Mouse (Mus musculus) liver, embryonic 11.5 days (tissue): ENCODE results near the gene Dock4. TPM values are rescaled to one million over a fixed set of nuclear protein-coding genes. Genes with fewer than 3 reads are reported as not detected.

Source experiments
- ATAC-seq: fragments of 200-750 bp; cut with Nextera tagmentation; replicated peaks from 2 replicates; pipeline ENCODE4 v1.8.0; 2017; ENCODE audit warnings: moderate number of reproducible peaks, mild to moderate bottlenecking, moderate TSS enrichment, moderate library complexity; ENCODE audit not compliant: low FRiP score
- DNase-seq: peaks from one replicate; pipeline ENCODE4 v3.0.0-alpha.2; 2017; ENCODE audit warnings: low spot score
- H3K27ac ChIP-seq: fragments of 300-500 bp; sonication (generic); 2 replicates; pipeline ENCODE4 v1.5.1; 2014; ENCODE audit warnings: mild to moderate bottlenecking, low read depth, low read length, control low read depth
- H3K27me3 ChIP-seq: fragments of 300-500 bp; sonication (generic); replicated peaks from 2 replicates; pipeline ENCODE4 v1.6.1; 2014; ENCODE audit warnings: low read length, mixed read lengths; ENCODE audit not compliant: control insufficient read depth, insufficient read depth
- H3K36me3 ChIP-seq: fragments of 300-500 bp; sonication (generic); 2 replicates; pipeline ENCODE4 v1.6.1; 2014; ENCODE audit warnings: mild to moderate bottlenecking, low read length, moderate library complexity, mixed read lengths; ENCODE audit not compliant: control insufficient read depth, insufficient read depth
- H3K4me1 ChIP-seq: fragments of 300-500 bp; sonication (generic); replicated peaks from 2 replicates; pipeline ENCODE4 v1.6.1; 2014; ENCODE audit warnings: low read length, mixed read lengths; ENCODE audit not compliant: control insufficient read depth, insufficient read depth
- H3K4me2 ChIP-seq: fragments of 300-500 bp; sonication (generic); 2 replicates; pipeline ENCODE4 v1.6.1; 2014; ENCODE audit warnings: mild to moderate bottlenecking, control low read depth, moderate library complexity
- H3K4me3 ChIP-seq: fragments of 300-500 bp; sonication (generic); 2 replicates; pipeline ENCODE4 v1.5.1; 2014; ENCODE audit warnings: low read depth, low read length, control low read depth
- H3K9ac ChIP-seq: fragments of 300-500 bp; sonication (generic); 2 replicates; pipeline ENCODE4 v1.6.1; 2014; ENCODE audit warnings: low read depth, low read length, control low read depth
- H3K9me3 ChIP-seq: fragments of 300-500 bp; sonication (generic); 2 replicates; pipeline ENCODE4 v1.6.1; 2016; ENCODE audit warnings: low read length, inconsistent platforms, mixed read lengths; ENCODE audit not compliant: control insufficient read depth
- WGBS: fragments of 180-500 bp; shearing (Covaris S2); extraction: QIAGEN DNeasy Blood & Tissue Kit; methylation state at CpG from one replicate; pipeline ENCODE4 v1.1.7; 2014; 5-methylcytosine and 5-hydroxymethylcytosine counted together
- polyA plus RNA-seq: library from polyadenylated mRNA; unstranded; fragments of >200 nt; fragmentation: Nextera tagmentation; extraction: Ambion mirVana; gene quantifications from 2 replicates; pipeline ENCODE4 v1.2.1, GENCODE M21; 2014

Gene Dock4
- polyA plus RNA-seq, 1 experiment from 2014 or later, result 4.4 TPM

DNA sequence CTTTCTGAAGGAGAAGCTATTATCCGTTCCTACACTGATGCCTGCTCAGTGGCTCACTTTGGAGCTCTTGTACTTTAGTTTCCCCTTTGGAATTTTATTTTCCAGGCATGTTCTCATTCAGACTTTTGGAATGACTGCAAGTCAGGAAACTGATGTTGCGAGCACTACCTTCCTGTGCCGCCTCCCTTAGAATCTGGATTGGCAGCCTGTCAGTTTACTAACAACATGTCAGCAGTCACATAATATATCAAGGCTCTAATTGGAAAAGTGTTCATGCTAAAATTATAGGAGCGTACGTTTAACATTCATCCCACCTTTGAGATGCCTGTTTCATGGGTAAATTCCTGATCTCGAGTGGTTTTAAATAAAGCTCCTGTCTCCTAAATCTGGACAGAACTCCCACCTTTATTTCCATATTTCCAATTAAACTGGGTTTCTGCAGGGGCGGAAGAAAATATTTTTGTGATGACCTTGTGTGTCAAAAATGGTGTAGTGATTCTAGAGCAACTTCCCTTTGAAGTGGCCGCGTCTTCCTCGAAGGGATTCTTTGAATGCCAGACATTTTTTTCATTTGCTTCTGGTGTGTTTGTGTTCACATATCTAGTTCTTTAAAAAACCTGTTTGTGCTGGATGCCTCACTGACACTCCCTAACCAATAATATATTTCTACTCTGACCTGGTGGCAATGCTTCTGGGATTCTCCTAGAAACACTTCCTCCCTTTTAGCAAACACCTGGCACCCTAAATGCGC is 26.1 kb downstream of the Dock4 start:
- DNase-seq (no peak), ATAC-seq (no peak)
- no peaks in the 10 kb centered on the region for H3K27me3 ChIP-seq
- no peak overlapping the region for H3K4me3 ChIP-seq
- peak overlapping the region; percentile 7; the same call in 1 of the 2 replicates for H3K4me2 ChIP-seq
- H3K4me1 ChIP-seq, result no peaks in the 10 kb centered on the region; the same call in 1 of the 2 replicates
- no peaks in the 10 kb centered on the region for H3K9me3 ChIP-seq
- WGBS, result 51% methylated on average over 11 of the region's 11 CpGs
- H3K9ac ChIP-seq, result no peak overlapping the region
- H3K27ac ChIP-seq, result no peak overlapping the region
- H3K36me3 ChIP-seq, result no peaks in the 10 kb centered on the region

DNA sequence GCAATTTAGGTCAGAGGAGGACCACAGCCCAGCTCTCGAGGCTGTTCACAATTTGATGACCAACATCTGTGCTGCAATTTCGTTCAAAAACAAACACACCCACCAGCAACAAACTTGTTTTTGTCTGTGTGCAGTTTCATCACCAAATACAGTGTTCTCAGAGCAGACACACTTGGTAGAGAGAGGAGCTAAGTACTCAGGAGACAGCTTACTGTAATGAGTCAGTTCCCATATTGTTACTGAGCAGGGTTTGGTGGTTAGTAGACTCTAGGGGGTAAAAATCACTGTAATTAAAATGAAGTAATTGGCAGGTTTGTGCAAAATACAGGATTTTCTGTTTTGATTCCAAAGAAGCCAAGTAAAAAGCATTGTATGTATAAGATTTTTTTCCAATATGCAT is 28.0 kb downstream of the Dock4 start:
- no peak overlapping the region for H3K9ac ChIP-seq
- 39% methylated on average over 2 of the region's 2 CpGs for WGBS
- no peak overlapping the region for H3K4me3 ChIP-seq
- H3K9me3 ChIP-seq, result no peaks in the 10 kb centered on the region
- H3K27me3 ChIP-seq, result no peaks in the 10 kb centered on the region
- DNase-seq (no peak), ATAC-seq (no peak)
- no peak overlapping the region for H3K4me2 ChIP-seq
- no peak overlapping the region for H3K27ac ChIP-seq
- H3K36me3 ChIP-seq, result no peaks in the 10 kb centered on the region
- H3K4me1 ChIP-seq, result no peaks in the 10 kb centered on the region; the same call in 1 of the 2 replicates

DNA sequence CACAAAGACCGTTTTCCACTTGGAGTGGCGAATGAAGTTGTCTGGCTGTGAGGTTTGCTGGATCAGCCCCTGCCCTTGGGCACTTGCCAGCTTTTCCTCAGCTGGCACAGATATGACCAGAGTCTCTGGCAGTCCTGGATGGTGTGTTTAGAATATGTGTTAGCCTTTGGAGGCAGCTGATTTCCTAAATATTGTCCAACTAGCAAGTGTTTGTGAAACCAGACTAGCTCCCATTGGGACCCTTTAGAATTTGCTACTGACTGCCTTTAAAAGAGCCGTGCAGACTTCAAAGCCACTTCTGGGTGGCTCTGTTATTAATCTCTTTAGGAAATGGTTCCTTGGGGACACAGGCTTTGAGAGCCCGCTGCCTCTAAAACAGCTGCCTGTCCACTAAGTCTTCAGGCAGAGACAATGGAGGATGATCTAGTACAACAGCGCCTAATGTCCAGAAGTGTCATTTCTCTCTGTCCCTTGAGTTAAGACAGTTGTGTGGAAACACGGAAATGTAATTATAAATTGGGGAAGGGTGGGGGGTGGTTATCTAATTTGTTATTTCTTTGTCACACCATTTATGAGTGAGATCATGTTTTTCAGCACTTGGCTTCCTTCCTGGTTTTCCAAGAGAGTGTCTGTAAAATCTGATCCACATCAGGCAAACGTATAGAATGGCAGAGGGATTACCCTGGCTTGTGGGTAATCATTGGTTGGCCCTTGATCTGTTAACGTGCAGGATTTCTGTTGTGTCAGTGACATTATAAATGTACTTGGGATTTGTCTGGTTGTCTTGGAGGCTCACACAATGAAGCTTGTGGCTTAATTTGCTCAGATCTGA is 32.1 kb downstream of the Dock4 start:
- Histone ChIP-seq H3K4me3 (no peak overlapping the region), H3K4me2 (no peak overlapping the region), H3K4me1 (no peaks in the 10 kb centered on the region; the same call in 1 of the 2 replicates), H3K27me3 (no peaks in the 10 kb centered on the region), H3K36me3 (no peaks in the 10 kb centered on the region), H3K27ac (no peak overlapping the region), H3K9me3 (no peaks in the 10 kb centered on the region), H3K9ac (no peak overlapping the region)
- DNase-seq, result no peak
- 70% methylated on average over 8 of the region's 8 CpGs for WGBS
- ATAC-seq, result no peak

DNA sequence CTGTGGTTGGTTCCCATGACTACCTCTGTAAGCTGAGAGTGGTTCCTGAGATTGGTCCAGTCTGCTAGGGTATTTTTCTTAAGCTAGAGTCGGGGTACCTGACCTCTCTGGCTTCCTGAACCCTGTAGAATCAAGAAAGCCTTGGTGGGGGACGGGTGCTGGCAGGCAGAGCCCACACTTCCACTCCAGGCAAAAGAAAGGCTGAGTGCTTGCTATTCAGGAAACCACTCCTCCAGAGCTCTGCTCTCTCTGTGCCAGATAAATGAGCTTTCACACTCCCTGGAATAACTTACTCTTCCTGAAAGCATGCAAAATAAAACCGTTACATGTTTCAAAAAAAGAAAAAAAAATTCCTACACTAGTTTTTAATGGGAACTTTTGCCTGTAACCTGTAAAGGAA is 38.5 kb downstream of the Dock4 start:
- no peak overlapping the region for H3K4me2 ChIP-seq
- DNase-seq (no peak), ATAC-seq (no peak)
- H3K9ac ChIP-seq, result no peak overlapping the region
- H3K27ac ChIP-seq, result no peak overlapping the region
- no peaks in the 10 kb centered on the region for H3K27me3 ChIP-seq
- no peaks in the 10 kb centered on the region for H3K9me3 ChIP-seq
- H3K4me3 ChIP-seq, result no peak overlapping the region
- H3K36me3 ChIP-seq, result no peaks in the 10 kb centered on the region
- no peaks in the 10 kb centered on the region for H3K4me1 ChIP-seq
- WGBS, result 28% methylated on average over 3 of the region's 3 CpGs

DNA sequence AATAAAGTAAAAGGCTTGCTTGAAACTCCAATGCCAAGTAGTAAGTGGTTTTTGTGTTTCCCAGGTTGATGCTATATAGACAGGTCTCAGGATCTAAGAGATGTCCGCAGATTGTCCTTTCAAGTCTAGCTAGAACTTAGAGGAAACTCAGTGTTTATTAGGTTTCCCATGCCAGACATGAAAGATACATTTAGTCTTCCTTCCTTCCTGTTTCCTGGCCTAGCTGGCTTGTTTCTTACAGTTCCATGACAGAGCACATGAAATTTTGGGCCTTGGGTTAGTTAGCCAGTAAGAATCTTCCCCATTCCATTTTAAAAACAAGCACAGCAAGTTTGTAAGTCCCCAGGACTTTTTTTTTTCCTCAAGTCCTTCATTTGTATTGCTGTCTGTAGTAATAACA is 39.5 kb downstream of the Dock4 start:
- H3K4me3 ChIP-seq, result no peak overlapping the region
- ATAC-seq (no peak), DNase-seq (no peak)
- H3K4me2 ChIP-seq, result no peak overlapping the region
- H3K9me3 ChIP-seq, result no peaks in the 10 kb centered on the region
- WGBS, result 62% methylated on average over 1 of the region's 1 CpGs
- H3K4me1 ChIP-seq, result no peaks in the 10 kb centered on the region
- no peak overlapping the region for H3K9ac ChIP-seq
- H3K27ac ChIP-seq, result no peak overlapping the region
- H3K27me3 ChIP-seq, result no peaks in the 10 kb centered on the region
- no peaks in the 10 kb centered on the region for H3K36me3 ChIP-seq

DNA sequence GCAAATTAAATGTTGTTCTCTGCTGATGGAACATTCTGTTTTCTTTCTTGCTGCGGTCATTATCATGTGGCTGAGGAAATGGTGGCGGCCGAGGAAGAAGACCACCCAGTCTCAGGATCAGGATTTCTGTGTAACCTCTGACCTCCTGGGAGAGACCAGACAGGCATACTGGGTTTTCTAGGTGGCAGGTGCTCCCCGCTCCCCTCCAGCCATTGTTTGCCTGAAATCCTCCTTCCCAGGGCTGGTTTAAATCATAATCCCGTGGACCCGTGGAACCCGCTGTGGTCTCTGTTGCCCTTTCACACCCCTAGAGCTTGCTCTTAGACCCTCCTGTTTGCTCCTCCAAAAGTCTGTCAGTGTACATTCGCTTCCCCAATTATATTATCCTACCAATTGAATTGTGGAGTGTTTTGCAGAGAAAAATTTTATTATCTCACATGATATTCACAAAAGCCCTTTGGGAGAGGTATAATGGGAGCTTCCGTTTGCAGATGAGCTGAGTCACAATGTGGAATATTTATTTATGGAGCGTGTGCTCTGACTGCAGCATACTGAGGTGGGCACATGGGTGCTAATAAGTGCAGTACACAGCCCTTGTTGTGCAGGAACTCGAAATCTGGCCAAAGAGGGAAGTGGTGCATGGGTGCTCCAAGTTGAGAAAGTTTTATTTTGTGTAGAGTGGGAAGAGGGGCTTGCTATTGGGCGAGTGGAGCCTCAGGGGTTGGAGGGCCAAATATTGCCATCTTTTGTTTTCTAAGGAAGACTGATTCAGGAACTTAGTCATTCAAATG is 40.5 kb downstream of the Dock4 start:
- DNase-seq (no peak), ATAC-seq (no peak)
- H3K27ac ChIP-seq, result no peak overlapping the region
- H3K4me2 ChIP-seq, result no peak overlapping the region
- H3K27me3 ChIP-seq, result no peaks in the 10 kb centered on the region
- WGBS, result 65% methylated on average over 12 of the region's 12 CpGs
- no peaks in the 10 kb centered on the region for H3K9me3 ChIP-seq
- H3K36me3 ChIP-seq, result no peaks in the 10 kb centered on the region
- no peak overlapping the region for H3K4me3 ChIP-seq
- H3K4me1 ChIP-seq, result no peaks in the 10 kb centered on the region
- H3K9ac ChIP-seq, result no peak overlapping the region

DNA sequence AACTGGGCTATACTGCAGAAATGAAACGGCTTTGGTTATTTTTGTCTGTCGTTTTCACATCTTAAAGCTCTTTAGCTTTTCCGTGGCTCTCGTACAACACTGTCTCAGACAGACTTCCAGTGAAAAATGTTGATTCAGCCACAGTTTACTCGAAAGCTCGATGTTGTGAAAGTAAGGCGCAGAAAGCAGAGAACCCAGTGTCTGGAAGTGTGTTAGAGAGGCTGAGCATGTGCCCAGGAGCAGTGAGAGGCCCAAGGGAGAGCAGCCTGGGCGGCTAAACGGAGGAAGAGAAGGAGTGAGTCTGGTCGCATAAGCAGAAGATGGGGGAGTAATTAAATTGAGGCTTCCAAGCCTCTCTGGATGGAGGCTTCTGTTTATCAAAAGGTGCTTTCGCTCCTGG is 50.6 kb downstream of the Dock4 start:
- 71% methylated on average over 11 of the region's 11 CpGs for WGBS
- H3K9ac ChIP-seq, result no peak overlapping the region
- 0 out of 2 replicates have a peak, but pooled peaks cover 2% of the 10 kb centered on the region for H3K4me1 ChIP-seq
- no peak overlapping the region for H3K27ac ChIP-seq
- no peaks in the 10 kb centered on the region for H3K27me3 ChIP-seq
- no peaks in the 10 kb centered on the region for H3K36me3 ChIP-seq
- no peak overlapping the region for H3K4me2 ChIP-seq
- H3K9me3 ChIP-seq, result no peaks in the 10 kb centered on the region
- ATAC-seq, result no peak
- no peak overlapping the region for H3K4me3 ChIP-seq
- DNase-seq, result no peak

DNA sequence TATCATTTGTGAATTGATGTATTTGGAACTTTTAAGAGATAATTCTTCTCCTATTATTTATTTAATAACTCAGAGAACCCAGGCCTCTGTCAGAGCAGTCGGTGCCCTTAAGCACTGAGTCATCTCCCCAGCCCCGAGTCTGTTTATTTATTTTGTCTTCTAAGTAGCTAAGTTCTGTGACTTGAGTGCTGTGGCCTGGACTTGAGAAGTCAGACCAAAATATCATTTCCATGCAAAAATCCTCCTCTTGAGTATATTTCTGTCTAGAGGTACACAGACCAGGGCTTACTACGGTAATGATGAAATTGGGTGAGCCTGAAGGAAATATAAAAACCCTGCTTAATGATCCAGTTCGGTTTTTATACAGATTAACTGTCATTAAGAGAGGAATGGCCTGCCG is 52.1 kb downstream of the Dock4 start:
- Histone ChIP-seq H3K9ac (no peak overlapping the region), H3K4me1 (0 out of 2 replicates have a peak, but pooled peaks cover 2% of the 10 kb centered on the region), H3K36me3 (no peaks in the 10 kb centered on the region), H3K27me3 (no peaks in the 10 kb centered on the region), H3K27ac (no peak overlapping the region), H3K4me2 (no peak overlapping the region), H3K4me3 (no peak overlapping the region), H3K9me3 (no peaks in the 10 kb centered on the region)
- ATAC-seq, result no peak
- WGBS, result 66% methylated on average over 5 of the region's 5 CpGs
- no peak for DNase-seq
